Mouse (Mus musculus): ENCODE data around the gene Itgb2. TPM values are rescaled to one million over a fixed set of nuclear protein-coding genes. Genes with fewer than 3 reads are reported as not detected.

Itgb2 gene
- polyA plus RNA-seq, 1 experiment = 13.6 TPM

- no peak for TF ChIP-seq POLR2A (IDR thresholded peaks at IDR 0.05; ENCODE audit: low read depth, low read length)
- no peak for TF ChIP-seq CTCF (conservative IDR thresholded peaks at IDR 0.05; ENCODE audit: insufficient read depth, insufficient read length, low read depth, low read length)
- H3K4me3 ChIP-seq (ENCODE audit: insufficient read depth, low read depth, low read length) = no peak overlapping the region
- peak overlapping the region; percentile 60 for H3K27ac ChIP-seq (ENCODE audit: insufficient read depth, low read depth, low read length)
- H3K4me1 ChIP-seq (ENCODE audit: control insufficient read depth, insufficient read depth, low read length) = peaks cover 61% of the 10 kb centered on the region
- no peaks in the 10 kb centered on the region for H3K36me3 ChIP-seq (ENCODE audit: control insufficient read depth, insufficient read depth, low read length)
- no peak for DNase-seq
- H3K27me3 ChIP-seq (replicated peaks; ENCODE audit: control insufficient read depth, insufficient read depth, low read length) = no peaks in the 10 kb centered on the region
- WGBS = 92% methylated on average over 4 of the region's 4 CpGs
Measured at GRCm38 (mm10) chr10:77507779-77508178, 22.3 kb upstream of the Itgb2 start.

GRCm38 (mm10) chr10:77508744-77509143, 21.3 kb upstream of the Itgb2 start:
- no peak overlapping the region for H3K4me3 ChIP-seq (ENCODE audit: insufficient read depth, low read depth, low read length)
- H3K27ac ChIP-seq (ENCODE audit: insufficient read depth, low read depth, low read length) = peak overlapping the region; percentile 61
- H3K27me3 ChIP-seq (replicated peaks; ENCODE audit: control insufficient read depth, insufficient read depth, low read length) = no peaks in the 10 kb centered on the region
- peaks cover 57% of the 10 kb centered on the region for H3K4me1 ChIP-seq (ENCODE audit: control insufficient read depth, insufficient read depth, low read length)
- TF ChIP-seq POLR2A (IDR thresholded peaks at IDR 0.05; ENCODE audit: low read depth, low read length) = no peak
- TF ChIP-seq CTCF (conservative IDR thresholded peaks at IDR 0.05; ENCODE audit: insufficient read depth, insufficient read length, low read depth, low read length) = no peak
- DNase-seq = no peak
- H3K36me3 ChIP-seq (ENCODE audit: control insufficient read depth, insufficient read depth, low read length) = no peaks in the 10 kb centered on the region
- 93% methylated on average over 3 of the region's 3 CpGs for WGBS

GRCm38 (mm10) chr10:77509403-77510187, 20.5 kb upstream of the Itgb2 start:
- H3K4me1 ChIP-seq (ENCODE audit: control insufficient read depth, insufficient read depth, low read length) = peaks cover 55% of the 10 kb centered on the region
- no peaks in the 10 kb centered on the region for H3K27me3 ChIP-seq (replicated peaks; ENCODE audit: control insufficient read depth, insufficient read depth, low read length)
- WGBS = 25% methylated on average over 12 of the region's 12 CpGs
- TF ChIP-seq CTCF (conservative IDR thresholded peaks at IDR 0.05; ENCODE audit: insufficient read depth, insufficient read length, low read depth, low read length) (peak; percentile 92), POLR2A (IDR thresholded peaks at IDR 0.05; ENCODE audit: low read depth, low read length) (no peak)
- peak overlapping the region; percentile 61 for H3K27ac ChIP-seq (ENCODE audit: insufficient read depth, low read depth, low read length)
- peak; percentile 87 for DNase-seq
- no peaks in the 10 kb centered on the region for H3K36me3 ChIP-seq (ENCODE audit: control insufficient read depth, insufficient read depth, low read length)
- no peak overlapping the region for H3K4me3 ChIP-seq (ENCODE audit: insufficient read depth, low read depth, low read length)

DNA sequence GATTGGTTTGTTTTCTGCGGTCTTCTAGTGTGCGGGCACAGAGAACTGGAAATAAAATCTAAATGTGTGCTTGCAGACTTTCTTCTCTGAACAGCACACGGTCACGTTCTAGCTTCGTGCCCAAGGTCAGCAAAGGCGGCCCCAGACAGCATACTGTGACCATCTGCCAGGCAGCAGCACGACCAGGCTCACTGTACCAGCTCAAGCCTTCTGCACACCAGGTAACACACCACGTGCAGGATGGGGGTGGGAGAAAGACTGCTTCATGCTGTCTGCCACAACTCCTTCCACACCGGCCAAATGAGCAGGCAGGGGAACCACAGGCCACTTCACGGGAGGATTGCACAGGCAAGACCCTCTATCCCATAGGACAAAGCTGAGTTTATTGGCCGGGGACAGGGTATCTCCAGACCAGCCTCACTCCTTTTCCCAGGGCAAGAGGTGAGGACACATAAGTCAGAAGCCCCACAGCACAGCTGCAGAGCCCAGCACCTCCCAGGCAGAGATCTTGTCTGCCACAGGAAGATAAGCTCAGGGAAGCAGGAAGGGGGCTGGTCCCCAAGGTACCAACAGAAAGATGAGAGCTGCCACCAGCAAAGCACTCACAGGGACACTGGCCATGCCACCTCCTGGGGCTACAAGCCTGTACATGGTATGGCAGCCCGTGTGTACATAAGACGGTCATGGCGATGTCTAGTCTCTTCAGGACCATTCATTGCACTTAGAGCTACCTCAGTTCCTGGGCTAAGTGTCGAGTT, 19.6 kb upstream of the Itgb2 start:
- Histone ChIP-seq H3K27ac (ENCODE audit: insufficient read depth, low read depth, low read length) (peak overlapping the region; percentile 52), H3K27me3 (replicated peaks; ENCODE audit: control insufficient read depth, insufficient read depth, low read length) (no peaks in the 10 kb centered on the region), H3K4me1 (ENCODE audit: control insufficient read depth, insufficient read depth, low read length) (peaks cover 61% of the 10 kb centered on the region), H3K4me3 (ENCODE audit: insufficient read depth, low read depth, low read length) (no peak overlapping the region), H3K36me3 (ENCODE audit: control insufficient read depth, insufficient read depth, low read length) (no peaks in the 10 kb centered on the region)
- 57% methylated on average over 15 of the region's 15 CpGs for WGBS
- DNase-seq = peak; percentile 55
- TF ChIP-seq CTCF (conservative IDR thresholded peaks at IDR 0.05; ENCODE audit: insufficient read depth, insufficient read length, low read depth, low read length) (no peak), POLR2A (IDR thresholded peaks at IDR 0.05; ENCODE audit: low read depth, low read length) (no peak)

DNA sequence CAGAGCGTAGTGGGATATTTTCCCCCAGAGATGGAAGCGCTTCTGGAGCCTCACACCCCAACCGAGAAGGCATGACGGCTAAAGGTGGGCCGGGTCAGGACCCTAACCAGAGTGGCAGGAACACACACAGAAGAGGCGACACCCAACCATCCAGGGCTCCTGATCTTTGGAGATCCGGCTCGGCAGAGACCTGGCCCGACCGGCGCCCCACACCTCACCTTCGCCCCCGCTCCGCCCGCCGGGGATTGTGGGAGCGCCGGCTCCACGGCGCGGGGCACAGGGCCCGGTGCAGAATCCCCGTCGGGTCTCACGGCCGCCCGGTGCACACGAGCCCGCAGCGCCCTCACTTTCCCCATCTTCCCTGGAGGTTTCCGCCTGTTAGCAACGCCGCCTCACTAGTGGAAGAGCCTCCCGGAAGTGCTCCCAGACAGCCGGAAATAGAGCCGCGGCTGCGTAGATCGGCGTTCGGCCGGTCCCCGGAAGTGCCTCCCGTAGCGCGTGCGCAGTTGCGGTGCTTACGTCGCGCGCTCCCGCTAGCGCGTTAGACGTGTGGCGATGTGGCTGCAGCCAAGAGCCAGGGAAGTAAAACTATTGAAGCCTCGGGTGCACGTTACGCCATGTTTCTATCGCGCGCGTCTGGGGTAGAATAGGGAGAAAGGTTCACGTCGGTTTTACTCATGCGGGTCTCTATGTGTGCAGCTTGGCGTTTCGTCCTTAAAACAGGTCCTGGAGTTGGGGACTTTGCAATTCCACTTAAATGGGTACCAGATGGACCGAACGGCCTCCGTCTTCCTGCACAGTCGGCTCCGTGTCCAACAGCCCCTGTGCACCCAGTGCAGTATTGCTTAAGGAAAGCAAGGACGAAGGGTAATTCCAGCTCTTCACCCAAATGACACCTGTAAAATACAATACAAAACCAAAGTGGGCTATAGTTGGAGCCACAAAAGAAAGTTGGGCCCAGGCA, 14.4 kb upstream of the Itgb2 start, which contains the start of gene Fam207a:
Gene Fam207a (minus strand): TSS at position 401 of the 964 bp plus-strand sequence.
- Histone ChIP-seq H3K27me3 (replicated peaks; ENCODE audit: control insufficient read depth, insufficient read depth, low read length) (no peaks in the 10 kb centered on the region), H3K4me3 (ENCODE audit: insufficient read depth, low read depth, low read length) (peak within 1 kb of the TSS; percentile 90), H3K4me1 (ENCODE audit: control insufficient read depth, insufficient read depth, low read length) (peaks cover 22% of the 10 kb centered on the region), H3K27ac (ENCODE audit: insufficient read depth, low read depth, low read length) (peak within 1 kb of the TSS; percentile 85), H3K36me3 (ENCODE audit: control insufficient read depth, insufficient read depth, low read length) (no peaks in the 10 kb centered on the region)
- TF ChIP-seq CTCF (conservative IDR thresholded peaks at IDR 0.05; ENCODE audit: insufficient read depth, insufficient read length, low read depth, low read length) = 0 out of 2 replicates have a peak, but pooled peaks have one; percentile 1
- peak; percentile 96 for TF ChIP-seq POLR2A (IDR thresholded peaks at IDR 0.05; ENCODE audit: low read depth, low read length)
- DNase-seq = peak; percentile 96
- WGBS = 1% methylated on average over 75 of the region's 75 CpGs

DNA sequence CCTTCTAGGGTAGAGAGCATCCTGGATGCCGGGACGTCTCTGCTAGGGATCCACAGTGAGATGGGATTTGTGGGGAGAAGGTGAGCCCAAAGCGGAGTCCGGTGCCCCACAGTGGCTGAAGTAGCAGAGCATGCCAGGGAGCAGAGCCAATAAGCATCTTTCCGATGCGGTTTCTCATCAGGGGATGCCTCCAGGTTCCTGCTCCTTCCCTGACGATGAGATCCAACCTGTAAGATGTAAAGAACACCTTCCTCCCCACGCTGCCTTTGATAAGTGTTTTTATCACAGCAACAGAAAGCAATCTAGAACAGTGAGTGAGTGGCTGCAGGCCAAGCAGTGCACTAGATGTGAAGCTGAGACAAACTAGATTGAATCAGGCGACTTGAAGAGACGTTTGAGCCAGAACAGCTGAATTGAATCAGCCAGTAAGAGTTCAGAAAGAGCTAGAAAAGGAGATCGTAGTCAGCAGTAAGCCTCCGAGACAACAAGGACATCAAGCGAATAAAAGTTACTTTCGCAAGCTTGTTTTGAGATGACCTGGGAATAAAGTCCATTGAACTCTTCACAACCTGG, 13.6 kb upstream of the Itgb2 start:
- peak overlapping the region; percentile 90 for H3K4me3 ChIP-seq (ENCODE audit: insufficient read depth, low read depth, low read length)
- peak; percentile 87 for DNase-seq
- no peaks in the 10 kb centered on the region for H3K27me3 ChIP-seq (replicated peaks; ENCODE audit: control insufficient read depth, insufficient read depth, low read length)
- H3K27ac ChIP-seq (ENCODE audit: insufficient read depth, low read depth, low read length) = peak overlapping the region; percentile 85
- 19% methylated on average over 14 of the region's 14 CpGs for WGBS
- no peaks in the 10 kb centered on the region for H3K36me3 ChIP-seq (ENCODE audit: control insufficient read depth, insufficient read depth, low read length)
- peaks cover 20% of the 10 kb centered on the region for H3K4me1 ChIP-seq (ENCODE audit: control insufficient read depth, insufficient read depth, low read length)
- TF ChIP-seq POLR2A (IDR thresholded peaks at IDR 0.05; ENCODE audit: low read depth, low read length) (no peak), CTCF (conservative IDR thresholded peaks at IDR 0.05; ENCODE audit: insufficient read depth, insufficient read length, low read depth, low read length) (no peak)
